In the genomic region with DNA sequence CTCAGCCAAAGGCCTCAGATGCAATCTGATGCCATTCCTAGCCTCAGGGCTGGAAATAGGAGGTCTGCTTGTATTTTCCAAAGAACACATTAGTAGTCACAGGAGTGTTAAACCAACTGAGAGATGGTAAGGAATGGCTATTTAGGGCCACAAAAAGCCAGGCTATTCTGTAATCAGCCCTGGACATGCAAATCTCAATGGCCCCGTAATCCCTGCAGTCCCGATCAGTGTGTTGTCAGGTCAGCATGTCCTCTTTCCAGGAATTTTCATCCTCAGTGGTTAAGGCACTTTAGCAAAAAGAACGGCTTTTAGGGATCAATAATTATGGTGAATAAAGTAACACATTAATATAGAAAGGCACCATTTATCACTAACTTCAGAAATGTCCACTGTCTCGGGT, we compare ENCODE assay signal across 24 mouse cellular contexts. TPM values are rescaled to one million over a fixed set of nuclear protein-coding genes. Genes with fewer than 3 reads are reported as not detected.
DNase-seq lines count a peak whose midpoint lies in the region; ATAC-seq lines count a peak whose summit lies in the region.
"Had no signal": no experiment of that assay in that cellular context is flagged by ENCODE, and none has a peak within 500 bp of the region (broad histone marks: within the 10 kb centered on the region; RNA-seq: fewer than 3 reads in every experiment).

No protein-coding gene starts in this region.

- no peak overlapping the region for H3K4me2 ChIP-seq in forebrain, embryonic 14.5 days (ENCODE audit: low read length)
- H3K4me2 ChIP-seq in midbrain, embryonic 11.5 days = no peak overlapping the region
- no peak overlapping the region for H3K4me2 ChIP-seq in midbrain, embryonic 16.5 days (ENCODE audit: low read length)
- no peak overlapping the region for H3K4me2 ChIP-seq in embryonic facial prominence, embryonic 11.5 days (ENCODE audit: low read depth, low read length)
- H3K4me2 ChIP-seq: embryonic facial prominence, embryonic 12.5 days; embryonic facial prominence, embryonic 15.5 days; forebrain, embryonic 12.5 days; heart, embryonic 11.5 days; hindbrain, embryonic 15.5 days; intestine, embryonic 15.5 days had no signal

- H3K4me3 ChIP-seq in forebrain, embryonic 14.5 days (ENCODE audit: low read depth, low read length) = no peak overlapping the region
- no peak overlapping the region for H3K4me3 ChIP-seq in forebrain, embryonic 10.5 days
- H3K4me3 ChIP-seq in midbrain, embryonic 11.5 days (ENCODE audit: low read depth, low read length) = no peak overlapping the region
- no peak overlapping the region for H3K4me3 ChIP-seq in midbrain, embryonic 16.5 days (ENCODE audit: low read depth, low read length)
- no peak overlapping the region for H3K4me3 ChIP-seq in embryonic facial prominence, embryonic 11.5 days (ENCODE audit: low read depth, low read length)
- H3K4me3 ChIP-seq: embryonic facial prominence, embryonic 12.5 days; embryonic facial prominence, embryonic 15.5 days; forebrain, embryonic 12.5 days; gastrocnemius, adult 2 months; hindbrain, embryonic 15.5 days; intestine, embryonic 15.5 days had no signal

- DNase-seq in forebrain, embryonic 14.5 days (ENCODE audit: low spot score) = no peak
- no peak for DNase-seq in forebrain, embryonic 10.5 days (ENCODE audit: extremely low spot score, low spot score)
- DNase-seq in midbrain, embryonic 11.5 days (ENCODE audit: low spot score, missing footprints) = peak; percentile 84
- DNase-seq in embryonic facial prominence, embryonic 11.5 days (ENCODE audit: low spot score) = peak; percentile 22
- DNase-seq in frontal cortex, postnatal 14 days (ENCODE audit: low spot score in 2 of 2) = no peak
- DNase-seq: adrenal gland, adult 2 months; adrenal gland, postnatal 14 days; cerebellum, adult 11 months; cerebellum, adult 2 months; cerebellum, adult 9-11 months; cerebellum, postnatal 25 days; gastrocnemius, adult 2 months; gastrocnemius, postnatal 14 days; heart, adult 11 months; kidney, adult 11 months had no signal

- H3K4me1 ChIP-seq in forebrain, embryonic 14.5 days (ENCODE audit: control insufficient read depth, insufficient read depth, low read length) = no peaks in the 10 kb centered on the region
- 0 out of 2 replicates have a peak, but pooled peaks cover 7% of the 10 kb centered on the region for H3K4me1 ChIP-seq in forebrain, embryonic 10.5 days
- no peaks in the 10 kb centered on the region for H3K4me1 ChIP-seq in midbrain, embryonic 11.5 days (ENCODE audit: control insufficient read depth, insufficient read depth, low read length)
- no peaks in the 10 kb centered on the region for H3K4me1 ChIP-seq in midbrain, embryonic 16.5 days (ENCODE audit: control insufficient read depth, insufficient read depth, low read length)
- H3K4me1 ChIP-seq in embryonic facial prominence, embryonic 11.5 days (ENCODE audit: control insufficient read depth, insufficient read depth, low read length) = no peaks in the 10 kb centered on the region
- H3K4me1 ChIP-seq: embryonic facial prominence, embryonic 15.5 days; forebrain, embryonic 12.5 days; hindbrain, embryonic 15.5 days; intestine, embryonic 15.5 days had no signal

- no peak overlapping the region for H3K9ac ChIP-seq in forebrain, embryonic 14.5 days (ENCODE audit: low read length)
- no peak overlapping the region for H3K9ac ChIP-seq in midbrain, embryonic 11.5 days (ENCODE audit: low read length)
- H3K9ac ChIP-seq in midbrain, embryonic 16.5 days (ENCODE audit: low read depth, low read length) = no peak overlapping the region
- no peak overlapping the region for H3K9ac ChIP-seq in embryonic facial prominence, embryonic 11.5 days (replicated peaks; ENCODE audit: low read length)
- H3K9ac ChIP-seq: embryonic facial prominence, embryonic 12.5 days; embryonic facial prominence, embryonic 15.5 days; forebrain, embryonic 12.5 days; hindbrain, embryonic 15.5 days; intestine, embryonic 15.5 days had no signal

- no peak overlapping the region for H3K27ac ChIP-seq in forebrain, embryonic 14.5 days (ENCODE audit: low read depth, low read length)
- H3K27ac ChIP-seq in forebrain, embryonic 10.5 days = no peak overlapping the region
- H3K27ac ChIP-seq in midbrain, embryonic 11.5 days (ENCODE audit: low read depth, low read length) = no peak overlapping the region
- no peak overlapping the region for H3K27ac ChIP-seq in midbrain, embryonic 16.5 days (ENCODE audit: low read length)
- no peak overlapping the region for H3K27ac ChIP-seq in embryonic facial prominence, embryonic 11.5 days (replicated peaks; ENCODE audit: low read depth, low read length)
- H3K27ac ChIP-seq: embryonic facial prominence, embryonic 12.5 days; embryonic facial prominence, embryonic 15.5 days; forebrain, embryonic 12.5 days; gastrocnemius, adult 2 months; hindbrain, embryonic 15.5 days; intestine, embryonic 15.5 days had no signal

- no peaks in the 10 kb centered on the region for H3K36me3 ChIP-seq in forebrain, embryonic 14.5 days (ENCODE audit: control insufficient read depth, insufficient read depth, low read length)
- H3K36me3 ChIP-seq in forebrain, embryonic 10.5 days (replicated peaks) = no peaks in the 10 kb centered on the region
- no peaks in the 10 kb centered on the region for H3K36me3 ChIP-seq in midbrain, embryonic 11.5 days (ENCODE audit: control insufficient read depth, insufficient read depth, low read length)
- no peaks in the 10 kb centered on the region for H3K36me3 ChIP-seq in midbrain, embryonic 16.5 days (ENCODE audit: control insufficient read depth, insufficient read depth, low read length)
- H3K36me3 ChIP-seq in embryonic facial prominence, embryonic 11.5 days (replicated peaks; ENCODE audit: control insufficient read depth, insufficient read depth, low read depth, low read length) = no peaks in the 10 kb centered on the region
- H3K36me3 ChIP-seq: embryonic facial prominence, embryonic 12.5 days; embryonic facial prominence, embryonic 15.5 days; forebrain, embryonic 12.5 days; hindbrain, embryonic 15.5 days; intestine, embryonic 15.5 days had no signal

- no peaks in the 10 kb centered on the region for H3K27me3 ChIP-seq in forebrain, embryonic 14.5 days (replicated peaks; ENCODE audit: control insufficient read depth, insufficient read depth, low read length)
- H3K27me3 ChIP-seq in forebrain, embryonic 10.5 days (ENCODE audit: poor library complexity, severe bottlenecking) = no peaks in the 10 kb centered on the region
- no peaks in the 10 kb centered on the region for H3K27me3 ChIP-seq in midbrain, embryonic 11.5 days (ENCODE audit: control insufficient read depth, insufficient read depth, low read length)
- H3K27me3 ChIP-seq in midbrain, embryonic 16.5 days (ENCODE audit: control insufficient read depth, insufficient read depth, low read depth, low read length) = no peaks in the 10 kb centered on the region
- no peaks in the 10 kb centered on the region for H3K27me3 ChIP-seq in embryonic facial prominence, embryonic 11.5 days (ENCODE audit: control insufficient read depth, insufficient read depth, low read length)
- H3K27me3 ChIP-seq: embryonic facial prominence, embryonic 12.5 days; embryonic facial prominence, embryonic 15.5 days; forebrain, embryonic 12.5 days; hindbrain, embryonic 15.5 days; intestine, embryonic 15.5 days had no signal

- no peaks in the 10 kb centered on the region for H3K9me3 ChIP-seq in forebrain, embryonic 14.5 days (replicated peaks; ENCODE audit: control insufficient read depth, low read length)
- no peaks in the 10 kb centered on the region for H3K9me3 ChIP-seq in forebrain, embryonic 10.5 days
- no peaks in the 10 kb centered on the region for H3K9me3 ChIP-seq in midbrain, embryonic 11.5 days (ENCODE audit: control insufficient read depth, low read length)
- H3K9me3 ChIP-seq in midbrain, embryonic 16.5 days (replicated peaks; ENCODE audit: control insufficient read depth, low read length, poor library complexity, severe bottlenecking) = no peaks in the 10 kb centered on the region
- H3K9me3 ChIP-seq in embryonic facial prominence, embryonic 11.5 days (replicated peaks; ENCODE audit: control insufficient read depth, low read length) = no peaks in the 10 kb centered on the region
- H3K9me3 ChIP-seq: embryonic facial prominence, embryonic 12.5 days; embryonic facial prominence, embryonic 15.5 days; forebrain, embryonic 12.5 days; hindbrain, embryonic 15.5 days; intestine, embryonic 15.5 days had no signal

- WGBS in forebrain, embryonic 14.5 days = 72% methylated on average over 4 of the region's 4 CpGs
- WGBS in forebrain, embryonic 10.5 days = 72% methylated on average over 4 of the region's 4 CpGs
- WGBS in midbrain, embryonic 11.5 days = 62% methylated on average over 4 of the region's 4 CpGs
- 48% methylated on average over 4 of the region's 4 CpGs for WGBS in midbrain, embryonic 16.5 days
- 39% methylated on average over 4 of the region's 4 CpGs for WGBS in embryonic facial prominence, embryonic 11.5 days

- ATAC-seq in forebrain, embryonic 14.5 days = peak; percentile 10; the same call in 1 of the 2 replicates
- ATAC-seq in midbrain, embryonic 11.5 days (ENCODE audit: low FRiP score) = peak; percentile 64
- no peak for ATAC-seq in midbrain, embryonic 16.5 days
- no peak for ATAC-seq in embryonic facial prominence, embryonic 11.5 days (replicated peaks; ENCODE audit: insufficient number of reproducible peaks, low FRiP score, low TSS enrichment, low read depth)
- ATAC-seq: CD4-positive, CD25-positive, alpha-beta regulatory T cell, adult 4 months; forebrain, embryonic 16.5 days; intestine, embryonic 15.5 days had no signal

RNA-seq across cellular contexts. Expression of a gene that starts 15.9 kb away (rescaled TPM):
- polyA plus RNA-seq in forebrain, embryonic 14.5 days (2014; fragmentation: Nextera tagmentation; extraction: Ambion mirVana) = 9.0 and 10.4 TPM in 2 replicates
- 0.66 and 0.84 TPM in 2 replicates for polyA plus RNA-seq in forebrain, embryonic 10.5 days (2016; fragmentation: Nextera tagmentation; extraction: Ambion mirVana)
- polyA plus RNA-seq in midbrain, embryonic 11.5 days (2014; fragmentation: Nextera tagmentation; extraction: Ambion mirVana) = 14.6 and 18.2 TPM in 2 replicates
- polyA plus RNA-seq in midbrain, embryonic 16.5 days (2015; fragmentation: Nextera tagmentation; extraction: Ambion mirVana) = 12.0 and 15.6 TPM in 2 replicates
- polyA plus RNA-seq in embryonic facial prominence, embryonic 11.5 days (2014; fragmentation: Nextera tagmentation; extraction: Ambion mirVana) = 2.1 and 2.2 TPM in 2 replicates
- polyA plus RNA-seq: adrenal gland, adult 2 months; CD4-positive, CD25-positive, alpha-beta regulatory T cell, adult 4 months had no signal

Comparison
In these comparisons a context has a peak if more than half of its experiments do, and no peak if none do; other contexts are left out.
1. ATAC-seq: peak in forebrain, embryonic 14.5 days (single experiment) and midbrain, embryonic 11.5 days (single experiment); none in midbrain, embryonic 16.5 days (single experiment) and embryonic facial prominence, embryonic 11.5 days (single experiment).
2. DNase-seq: peak in midbrain, embryonic 11.5 days (single experiment) and embryonic facial prominence, embryonic 11.5 days (single experiment); none in forebrain, embryonic 14.5 days (single experiment), forebrain, embryonic 10.5 days (single experiment) and frontal cortex, postnatal 14 days (0 of 2).